Mouse (Mus musculus): Measurements from ENCODE around the gene Arid5b. TPM values are rescaled to one million over a fixed set of nuclear protein-coding genes. Genes with fewer than 3 reads are reported as not detected.

Gene Arid5b
- total RNA-seq, 2 experiments from 2014 or later: 14.5 to 28.5 TPM

DNA sequence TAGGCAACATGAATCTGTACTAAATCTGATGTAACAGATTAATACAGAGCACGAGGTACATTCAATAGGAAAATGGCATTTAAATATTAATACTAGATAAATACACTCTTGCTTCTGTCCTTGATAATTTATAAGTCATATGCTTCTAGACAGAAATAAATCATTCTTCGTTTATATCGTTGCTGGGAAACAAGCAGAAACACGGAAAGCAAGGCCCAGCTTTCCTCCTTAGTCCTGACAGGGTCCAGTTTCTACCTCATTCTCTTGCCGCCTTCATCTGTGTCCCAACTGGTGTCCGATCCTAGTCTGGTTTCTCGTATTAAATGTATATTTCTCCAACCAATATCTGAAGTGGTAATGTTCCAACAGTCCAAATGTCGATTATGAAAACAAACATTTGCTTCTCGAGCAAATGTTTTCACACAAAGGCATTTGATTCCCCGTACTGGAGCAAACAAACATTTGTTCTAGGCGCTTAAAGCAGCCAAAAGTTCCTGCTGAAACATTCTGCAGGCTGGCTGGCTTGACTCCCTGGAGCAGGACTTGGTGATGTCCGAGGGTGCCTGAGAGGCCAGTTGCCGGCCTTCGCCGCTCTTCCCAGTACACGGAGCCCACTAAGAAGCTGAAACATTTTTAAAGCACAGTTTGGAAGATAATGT is 217.8 kb downstream of the Arid5b start:
- ATAC-seq (ENCODE audit: poor library complexity, severe bottlenecking): no peak

DNA sequence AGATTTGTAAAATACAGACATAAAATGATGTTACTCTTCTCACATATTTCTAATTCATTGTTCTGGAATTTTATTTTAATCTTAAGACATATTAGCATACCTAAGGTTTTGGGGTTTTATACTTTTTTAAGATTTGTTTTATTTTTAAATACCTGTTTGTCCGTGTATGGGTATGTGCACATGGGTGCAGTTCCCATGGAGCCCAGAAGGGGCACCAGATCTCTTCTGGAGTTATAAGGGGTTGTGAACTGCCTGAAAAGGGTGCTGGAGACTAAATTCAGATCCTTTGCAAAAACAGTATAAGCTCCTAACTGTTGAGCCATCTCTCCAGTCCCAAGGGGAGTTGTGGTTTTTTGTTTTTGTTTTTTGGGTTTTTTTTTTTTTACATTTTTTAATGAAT is 220.2 kb downstream of the Arid5b start:
- ATAC-seq (ENCODE audit: poor library complexity, severe bottlenecking): no peak

DNA sequence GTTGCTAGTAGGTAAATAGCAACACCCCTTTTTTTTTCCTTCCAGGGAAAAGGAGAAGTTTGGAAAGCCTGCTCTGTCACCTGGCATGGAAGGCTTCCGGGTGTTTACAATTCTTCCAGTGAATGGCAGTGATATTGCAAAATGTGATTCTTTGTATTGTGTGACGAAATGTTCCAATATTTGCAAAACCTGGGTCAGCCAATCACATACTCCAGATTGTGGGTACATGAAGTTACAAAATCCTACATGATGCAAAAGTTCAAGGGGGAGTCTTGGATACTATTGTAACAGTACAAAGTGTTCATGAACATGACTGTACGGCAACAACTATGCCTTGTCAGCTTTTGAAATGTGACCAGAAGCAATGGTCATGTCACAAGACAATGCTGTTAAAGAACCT is 220.7 kb downstream of the Arid5b start:
- peak; percentile 86 for ATAC-seq (ENCODE audit: poor library complexity, severe bottlenecking)

DNA sequence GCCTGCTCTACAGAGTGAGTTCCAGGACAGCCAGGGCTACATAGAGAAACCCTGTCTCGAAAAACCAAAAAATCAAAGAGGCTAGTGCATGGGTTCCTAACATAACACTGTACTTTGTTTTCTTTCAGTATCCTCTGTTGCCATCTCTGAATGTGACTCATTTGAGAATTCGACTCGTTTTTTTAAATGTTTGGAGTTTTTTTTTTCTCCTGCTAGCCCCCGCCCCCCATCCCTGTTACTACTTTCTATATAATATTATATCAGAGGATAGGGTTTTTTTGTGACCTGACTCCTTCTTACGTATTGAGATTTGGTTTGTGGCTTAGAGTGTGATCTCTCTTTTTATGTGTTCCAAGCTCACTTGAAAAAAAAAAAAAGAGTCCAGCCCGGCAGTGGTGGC is 223.8 kb downstream of the Arid5b start:
- no peak for ATAC-seq (ENCODE audit: poor library complexity, severe bottlenecking)

DNA sequence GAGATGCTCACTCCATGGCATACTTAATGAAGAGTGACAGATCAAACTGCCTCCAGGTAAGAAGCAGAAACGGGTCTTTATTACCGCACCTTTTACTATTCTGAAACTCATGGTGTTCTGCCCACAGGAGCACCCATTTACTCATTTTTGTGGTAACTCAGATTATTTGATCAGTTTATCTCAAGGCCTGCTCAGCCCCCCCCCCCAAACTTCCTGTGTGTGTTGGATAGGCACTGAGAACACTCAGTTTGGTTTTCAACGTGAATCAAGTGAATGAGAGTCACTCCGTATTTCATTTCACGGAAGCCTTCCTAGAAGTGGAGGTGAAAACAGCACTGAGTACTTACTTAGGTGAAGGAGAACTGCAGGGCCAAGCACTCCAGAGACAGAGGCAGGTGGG is 224.4 kb downstream of the Arid5b start:
- no peak for ATAC-seq (ENCODE audit: poor library complexity, severe bottlenecking)

DNA sequence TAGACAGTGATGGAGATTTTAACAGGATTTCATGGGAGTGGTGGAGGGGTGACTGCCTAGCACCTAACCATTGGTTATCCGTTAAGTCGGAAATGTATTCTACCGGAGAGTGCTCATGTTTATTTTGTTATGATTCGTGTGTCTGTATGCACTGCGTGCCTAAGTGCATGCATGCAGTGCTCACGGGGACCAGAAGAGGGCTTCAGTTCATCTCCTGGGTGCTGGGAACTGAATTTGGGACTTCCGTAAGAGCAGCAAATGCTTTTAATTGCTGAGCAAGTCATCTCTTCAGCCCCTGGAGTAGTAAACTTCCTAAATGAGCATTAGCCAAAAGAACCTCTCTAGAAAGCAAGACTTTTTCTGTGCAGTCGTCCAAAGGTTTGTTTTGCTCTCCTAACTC is 226.2 kb downstream of the Arid5b start:
- ATAC-seq (ENCODE audit: poor library complexity, severe bottlenecking): no peak

DNA sequence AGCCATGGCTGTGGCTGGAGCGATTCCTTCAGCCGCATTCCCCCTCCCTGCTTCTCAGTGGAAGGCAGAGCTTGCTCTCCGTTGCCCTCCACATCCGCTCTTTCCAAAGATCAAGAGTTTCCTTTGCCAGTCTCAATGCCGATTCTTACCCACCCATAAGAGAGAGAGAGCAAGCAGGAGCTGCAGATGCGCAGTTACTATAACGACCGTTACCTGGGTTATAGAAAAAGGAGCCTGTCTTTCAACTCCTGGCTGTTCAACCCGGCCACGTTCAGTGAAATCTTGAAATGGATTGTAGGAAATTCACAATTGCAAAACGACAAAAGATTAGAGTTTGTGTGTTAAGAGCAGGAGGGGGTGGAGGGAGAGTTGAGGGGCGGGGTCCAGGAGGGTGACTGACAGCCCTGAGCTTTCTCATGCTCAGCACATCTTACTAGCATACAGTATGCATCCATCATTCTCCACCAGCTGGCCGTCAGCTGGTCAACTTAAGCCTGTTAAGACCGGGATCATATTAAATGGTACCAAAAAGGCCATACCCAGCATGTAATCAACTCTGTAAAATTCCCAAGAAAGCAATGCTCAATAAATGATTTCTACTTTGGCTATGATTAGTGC is 227.1 kb downstream of the Arid5b start:
- ATAC-seq (ENCODE audit: poor library complexity, severe bottlenecking): no peak

DNA sequence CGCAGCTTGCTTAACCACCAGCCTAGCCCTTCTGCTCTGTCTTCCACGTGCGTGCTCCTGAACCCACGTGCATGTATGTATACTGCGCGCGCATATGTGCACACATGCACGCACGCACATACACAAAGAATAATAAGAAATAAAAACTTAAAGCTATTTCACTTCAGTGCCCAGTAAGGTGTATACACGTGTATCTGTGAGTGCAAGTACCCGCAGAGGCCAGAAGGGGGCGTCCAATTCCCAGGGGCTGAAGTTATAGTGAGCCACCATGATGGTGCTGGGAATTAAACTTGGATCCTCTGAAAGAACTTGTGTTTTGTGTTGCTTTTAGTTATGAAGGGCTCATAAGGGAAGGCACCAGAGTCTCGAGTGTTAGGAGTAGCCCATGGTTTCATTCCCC is 227.7 kb downstream of the Arid5b start:
- ATAC-seq (ENCODE audit: poor library complexity, severe bottlenecking): no peak

DNA sequence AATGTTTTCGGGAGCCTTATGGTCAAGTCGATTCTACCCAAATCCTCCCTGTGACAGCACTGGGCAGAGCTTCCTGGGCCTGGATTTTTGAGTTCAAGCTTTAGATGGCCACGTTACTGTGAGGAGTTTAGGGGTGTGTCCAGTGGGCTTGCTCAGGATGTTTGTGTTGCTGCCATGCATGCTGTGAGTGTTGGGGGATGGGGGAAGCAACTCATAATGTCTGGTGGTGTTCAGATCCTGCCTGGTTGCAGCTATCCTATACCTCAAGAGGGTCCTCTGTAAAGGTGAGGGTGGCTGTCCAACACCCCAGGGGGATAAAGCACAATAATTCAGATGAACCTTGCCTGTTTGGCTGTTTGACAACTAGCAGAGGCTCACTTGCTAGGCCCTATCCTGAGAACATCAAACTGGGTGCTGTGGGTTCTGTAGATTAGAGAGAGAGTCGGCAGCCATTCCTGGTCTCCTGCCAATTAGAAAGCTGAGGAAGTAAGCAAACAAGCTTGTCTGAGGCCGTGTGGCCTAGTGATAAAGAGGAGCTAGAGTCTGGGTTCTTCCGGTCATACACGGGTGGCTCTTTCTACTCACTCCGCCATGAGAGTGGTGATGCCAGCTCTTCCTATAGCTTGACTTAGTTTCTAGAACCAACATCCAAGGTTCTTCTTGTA is 229.8 kb downstream of the Arid5b start:
- ATAC-seq (ENCODE audit: poor library complexity, severe bottlenecking): peak; percentile 18; the same call in 1 of the 2 replicates

DNA sequence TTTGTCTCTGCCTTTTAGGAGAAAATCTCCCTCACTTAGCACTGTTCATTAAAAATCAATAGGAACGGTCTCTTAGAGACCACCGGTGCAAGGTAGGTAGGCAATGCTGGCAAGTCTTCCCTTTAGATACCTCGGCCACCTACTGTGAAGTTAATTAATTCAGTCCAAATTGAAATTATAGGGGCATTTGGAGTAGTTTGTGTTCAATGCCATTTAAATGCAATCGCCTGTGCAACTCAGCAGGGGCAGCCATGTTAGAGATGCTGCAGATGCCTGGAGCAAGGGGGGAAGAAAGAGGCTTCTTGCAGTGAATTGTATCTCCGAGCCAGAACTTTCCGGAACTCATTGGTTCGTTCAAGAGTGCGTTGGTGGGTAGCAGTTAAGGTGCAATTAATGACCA is 233.7 kb downstream of the Arid5b start:
- ATAC-seq (ENCODE audit: poor library complexity, severe bottlenecking): no peak

DNA sequence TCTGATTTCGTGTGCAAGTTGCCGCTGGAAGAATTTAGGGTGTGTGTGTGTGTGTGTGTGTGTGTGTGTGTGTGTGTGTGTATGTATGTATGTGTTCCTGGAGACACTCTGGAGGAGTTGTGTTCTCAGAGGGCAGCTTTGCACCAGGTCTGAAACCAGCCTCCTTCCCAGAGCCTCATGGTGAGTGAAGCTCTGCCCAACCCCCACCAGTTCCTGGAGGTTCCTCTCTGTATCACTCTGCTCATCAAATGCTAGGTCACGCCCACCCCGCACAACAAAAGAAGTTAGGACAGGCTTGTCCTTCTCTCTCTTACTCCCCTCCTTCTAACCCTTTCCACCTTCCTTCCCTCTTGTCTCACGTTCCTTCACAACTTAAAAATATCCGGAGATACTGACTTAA is 234.6 kb downstream of the Arid5b start:
- ATAC-seq (ENCODE audit: poor library complexity, severe bottlenecking): no peak
